In the genomic region with DNA sequence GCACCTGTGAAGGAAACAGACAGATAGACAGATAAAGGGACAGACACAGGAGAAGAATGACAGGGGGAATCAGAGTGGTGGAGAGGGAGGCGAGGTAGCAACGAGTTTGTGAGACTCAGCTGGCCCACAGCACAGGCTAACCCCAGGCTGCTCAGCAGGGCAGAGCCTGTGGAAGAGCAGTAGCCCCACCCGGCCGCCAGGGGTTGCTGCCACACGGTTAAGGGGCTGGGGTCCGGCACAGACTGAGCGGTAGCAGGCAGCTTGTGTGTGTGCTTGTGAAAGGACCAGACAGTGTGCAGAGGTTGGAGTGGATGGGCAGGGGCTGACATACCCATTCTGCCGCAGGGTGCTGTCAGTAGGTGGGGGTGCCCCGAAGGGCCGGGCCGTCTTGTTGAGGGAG, we compare ENCODE assay signal across 15 mouse cellular contexts. TPM values are rescaled to one million over a fixed set of nuclear protein-coding genes. Genes with fewer than 3 reads are reported as not detected.
A peak's percentile ranks its signal among the peaks of the same experiment; 100 is the strongest.
DNase-seq lines count a peak whose midpoint lies in the region; ATAC-seq and TF ChIP-seq lines count a peak whose summit lies in the region.
"Had no signal": no experiment of that assay in that cellular context is flagged by ENCODE, and none has a peak within 500 bp of the region (broad histone marks: within the 10 kb centered on the region; RNA-seq: fewer than 3 reads in every experiment).

No protein-coding gene starts in this region.

- no peak overlapping the region for H3K9ac ChIP-seq in hindbrain, embryonic 13.5 days
- H3K9ac ChIP-seq in lung, postnatal 0 days (replicated peaks; ENCODE audit: low read depth): no peak overlapping the region
- H3K9ac ChIP-seq in ES-E14 (ENCODE audit: insufficient read depth, low read depth, low read length, poor library complexity, severe bottlenecking): no peak overlapping the region
- no peak overlapping the region for H3K9ac ChIP-seq in hindbrain, postnatal 0 days (replicated peaks; ENCODE audit: low read length)
- H3K9ac ChIP-seq: heart, embryonic 12.5 days had no signal

- ATAC-seq in hindbrain, embryonic 13.5 days (ENCODE audit: low FRiP score): no peak
- ATAC-seq in lung, postnatal 0 days: no peak
- ATAC-seq in hindbrain, postnatal 0 days: 0 out of 2 replicates have a peak, but pooled peaks have one; percentile 6
- ATAC-seq: Patski had no signal

- H3K4me2 ChIP-seq in hindbrain, embryonic 13.5 days: no peak overlapping the region
- no peak overlapping the region for H3K4me2 ChIP-seq in lung, postnatal 0 days (replicated peaks; ENCODE audit: low read depth, low read length)
- H3K4me2 ChIP-seq in hindbrain, postnatal 0 days (ENCODE audit: low read depth, low read length): no peak overlapping the region
- H3K4me2 ChIP-seq: heart, embryonic 12.5 days had no signal

- in situ Hi-C loops in ES-E14 (cut with MboI; ENCODE audit: low sequenced_read_pairs in 2 of 2, unreplicated experiment in 2 of 2): no loop called here

- H3K9me3 ChIP-seq in hindbrain, embryonic 10.5 days: no peaks in the 10 kb centered on the region
- H3K9me3 ChIP-seq in hindbrain, embryonic 13.5 days: no peaks in the 10 kb centered on the region
- H3K9me3 ChIP-seq in lung, postnatal 0 days (ENCODE audit: low read length): no peaks in the 10 kb centered on the region
- H3K9me3 ChIP-seq in ES-E14 (ENCODE audit: control insufficient read depth, insufficient read depth, low read depth, low read length): no peaks in the 10 kb centered on the region
- H3K9me3 ChIP-seq in hindbrain, postnatal 0 days (ENCODE audit: low read length): no peaks in the 10 kb centered on the region
- H3K9me3 ChIP-seq: heart, embryonic 12.5 days had no signal

- peak; percentile 32; the same call in 1 of the 2 replicates for TF ChIP-seq CTCF in lung, postnatal 0 days (IDR thresholded peaks at IDR 0.05)
- peak; percentile 48 for TF ChIP-seq CTCF in hindbrain, postnatal 0 days (IDR thresholded peaks at IDR 0.05; ENCODE audit: low read depth)

- H3K4me1 ChIP-seq in hindbrain, embryonic 10.5 days (replicated peaks): peaks cover 40% of the 10 kb centered on the region
- peaks cover 31% of the 10 kb centered on the region for H3K4me1 ChIP-seq in hindbrain, embryonic 13.5 days (replicated peaks)
- peaks cover 21% of the 10 kb centered on the region for H3K4me1 ChIP-seq in lung, postnatal 0 days (ENCODE audit: insufficient read depth, low read depth, low read length)
- peaks cover 5 to 33% of the 10 kb centered on the region in 2 experiments for H3K4me1 ChIP-seq in ES-E14 (ENCODE audit: control insufficient read depth in 2 of 2, insufficient read depth in 2 of 2, low read length in 2 of 2, poor library complexity in 1 of 2)
- H3K4me1 ChIP-seq in hindbrain, postnatal 0 days (ENCODE audit: insufficient read depth, low read length): peaks cover 20% of the 10 kb centered on the region

- 63% methylated on average over 11 of the region's 11 CpGs for WGBS in hindbrain, embryonic 10.5 days
- WGBS in hindbrain, embryonic 13.5 days: 62% methylated on average over 11 of the region's 11 CpGs
- WGBS in lung, postnatal 0 days: 67% methylated on average over 10 of the region's 11 CpGs
- 52% methylated on average over 11 of the region's 11 CpGs for WGBS in hindbrain, postnatal 0 days

- H3K27ac ChIP-seq in hindbrain, embryonic 10.5 days: no peak overlapping the region
- no peak overlapping the region; the same call in 1 of the 2 replicates for H3K27ac ChIP-seq in hindbrain, embryonic 13.5 days
- no peak overlapping the region for H3K27ac ChIP-seq in lung, postnatal 0 days (ENCODE audit: low read length)
- no peak overlapping the region for H3K27ac ChIP-seq in ES-E14 (ENCODE audit: insufficient read depth, low read depth, low read length, poor library complexity, severe bottlenecking)
- no peak overlapping the region for H3K27ac ChIP-seq in hindbrain, postnatal 0 days

- peak overlapping the region; percentile 13 for H3K4me3 ChIP-seq in hindbrain, embryonic 10.5 days
- H3K4me3 ChIP-seq in hindbrain, embryonic 13.5 days: no peak overlapping the region
- no peak overlapping the region for H3K4me3 ChIP-seq in lung, postnatal 0 days (ENCODE audit: low read depth, low read length)
- H3K4me3 ChIP-seq in ES-E14 (ENCODE audit: insufficient read depth in 1 of 2, low read depth in 1 of 2, low read length in 2 of 2, poor library complexity in 1 of 2, severe bottlenecking in 1 of 2): no peak overlapping the region
- H3K4me3 ChIP-seq in hindbrain, postnatal 0 days (ENCODE audit: low read length): no peak overlapping the region
- H3K4me3 ChIP-seq: heart, embryonic 12.5 days had no signal

- H3K36me3 ChIP-seq in hindbrain, embryonic 10.5 days: peaks cover 88% of the 10 kb centered on the region
- H3K36me3 ChIP-seq in hindbrain, embryonic 13.5 days: peaks cover 76% of the 10 kb centered on the region
- H3K36me3 ChIP-seq in lung, postnatal 0 days (ENCODE audit: insufficient read depth, low read length): peaks cover 24% of the 10 kb centered on the region; the same call in 1 of the 2 replicates
- H3K36me3 ChIP-seq in ES-E14 (ENCODE audit: control insufficient read depth, insufficient read depth, low read length, poor library complexity, severe bottlenecking): peaks cover 58% of the 10 kb centered on the region
- H3K36me3 ChIP-seq in hindbrain, postnatal 0 days (ENCODE audit: insufficient read depth, low read length): peaks cover 31% of the 10 kb centered on the region; the same call in 1 of the 2 replicates

- no peak for TF ChIP-seq EP300 in lung, postnatal 0 days (IDR thresholded peaks at IDR 0.05)

- no peaks in the 10 kb centered on the region for H3K27me3 ChIP-seq in hindbrain, embryonic 10.5 days (ENCODE audit: insufficient read depth, poor library complexity, severe bottlenecking)
- H3K27me3 ChIP-seq in hindbrain, embryonic 13.5 days: no peaks in the 10 kb centered on the region
- no peaks in the 10 kb centered on the region; the same call in 1 of the 2 replicates for H3K27me3 ChIP-seq in lung, postnatal 0 days (replicated peaks; ENCODE audit: insufficient read depth, low read length)
- no peaks in the 10 kb centered on the region for H3K27me3 ChIP-seq in hindbrain, postnatal 0 days (ENCODE audit: insufficient read depth, low read length)
- H3K27me3 ChIP-seq: heart, embryonic 12.5 days; Patski had no signal

- DNase-seq in hindbrain, embryonic 10.5 days (ENCODE audit: low spot score): no peak
- no peak for DNase-seq in lung, postnatal 0 days (ENCODE audit: low spot score)
- DNase-seq in lung, postnatal 25 days (ENCODE audit: low spot score): no peak
- peak; percentile 55 for DNase-seq in ES-E14 (ENCODE audit: low read depth, low spot score)
- DNase-seq in hindbrain, postnatal 0 days (ENCODE audit: low spot score): no peak
- no peak for DNase-seq in urinary bladder, adult 2 months (ENCODE audit: low spot score)
- no peak for DNase-seq in kidney, postnatal 36 days
- DNase-seq: cerebellum, adult 11 months; gastrocnemius, postnatal 14 days; lung, postnatal 10 days; midbrain, embryonic 14.5 days; right cerebral cortex, postnatal 25 days had no signal

RNA-seq across cellular contexts. Expression of a gene that starts 5.6 kb away (rescaled TPM):
- polyA plus RNA-seq in hindbrain, embryonic 10.5 days (2016; fragmentation: Nextera tagmentation; extraction: Ambion mirVana): 194 and 221 TPM in 2 replicates
- polyA plus RNA-seq in hindbrain, embryonic 13.5 days (2015; fragmentation: Nextera tagmentation; extraction: Ambion mirVana): 141 and 146 TPM in 2 replicates
- 109 and 111 TPM in 2 replicates for polyA plus RNA-seq in lung, postnatal 0 days (2015; fragmentation: Nextera tagmentation; extraction: Ambion mirVana)
- 46.7 and 58.2 TPM in 2 replicates for total RNA-seq in ES-E14 (2012; rRNA removed)
- total RNA-seq in hindbrain, postnatal 0 days (2014; rRNA removed): 43.4 and 49.9 TPM in 2 replicates
- polyA plus RNA-seq in hindbrain, postnatal 0 days (2015; fragmentation: Nextera tagmentation; extraction: Ambion mirVana): 133 TPM in 2 replicates
- 382 and 383 TPM in 2 replicates for polyA plus RNA-seq in urinary bladder, adult 2 months (2012; rRNA removed)

RNA-seq across cellular contexts. Expression of a gene that starts 20.0 kb away (rescaled TPM):
- 420 and 518 TPM in 2 replicates for polyA plus RNA-seq in hindbrain, embryonic 10.5 days (2016; fragmentation: Nextera tagmentation; extraction: Ambion mirVana)
- 615 and 625 TPM in 2 replicates for polyA plus RNA-seq in hindbrain, embryonic 13.5 days (2015; fragmentation: Nextera tagmentation; extraction: Ambion mirVana)
- polyA plus RNA-seq in lung, postnatal 0 days (2015; fragmentation: Nextera tagmentation; extraction: Ambion mirVana): 43.0 and 50.6 TPM in 2 replicates
- total RNA-seq in ES-E14 (2012; rRNA removed): 77.0 and 83.8 TPM in 2 replicates
- total RNA-seq in hindbrain, postnatal 0 days (2014; rRNA removed): 442 and 446 TPM in 2 replicates
- polyA plus RNA-seq in hindbrain, postnatal 0 days (2015; fragmentation: Nextera tagmentation; extraction: Ambion mirVana): 369 and 371 TPM in 2 replicates
- polyA plus RNA-seq in urinary bladder, adult 2 months (2012; rRNA removed): 43.0 and 45.3 TPM in 2 replicates

RNA-seq across cellular contexts. Expression of a gene that starts 21.2 kb away (rescaled TPM):
- 3.5 and 3.9 TPM in 2 replicates for polyA plus RNA-seq in hindbrain, embryonic 10.5 days (2016; fragmentation: Nextera tagmentation; extraction: Ambion mirVana)
- polyA plus RNA-seq in hindbrain, embryonic 13.5 days (2015; fragmentation: Nextera tagmentation; extraction: Ambion mirVana): 4.1 and 5.7 TPM in 2 replicates
- 8.1 and 9.1 TPM in 2 replicates for polyA plus RNA-seq in lung, postnatal 0 days (2015; fragmentation: Nextera tagmentation; extraction: Ambion mirVana)
- 0.98 and 1.7 TPM in 2 replicates for total RNA-seq in ES-E14 (2012; rRNA removed)
- 4.7 and 5.2 TPM in 2 replicates for total RNA-seq in hindbrain, postnatal 0 days (2014; rRNA removed)
- polyA plus RNA-seq in hindbrain, postnatal 0 days (2015; fragmentation: Nextera tagmentation; extraction: Ambion mirVana): 1.1 and 1.6 TPM in 2 replicates
- polyA plus RNA-seq in urinary bladder, adult 2 months (2012; rRNA removed): 5.1 and 6.9 TPM in 2 replicates

RNA-seq across cellular contexts. Expression of a gene that starts 28.6 kb away (rescaled TPM):
- polyA plus RNA-seq in hindbrain, embryonic 10.5 days (2016; fragmentation: Nextera tagmentation; extraction: Ambion mirVana): 85.2 and 88.2 TPM in 2 replicates
- polyA plus RNA-seq in hindbrain, embryonic 13.5 days (2015; fragmentation: Nextera tagmentation; extraction: Ambion mirVana): 55.6 and 55.9 TPM in 2 replicates
- 35.3 and 36.8 TPM in 2 replicates for polyA plus RNA-seq in lung, postnatal 0 days (2015; fragmentation: Nextera tagmentation; extraction: Ambion mirVana)
- 85.9 and 120 TPM in 2 replicates for total RNA-seq in ES-E14 (2012; rRNA removed)
- total RNA-seq in hindbrain, postnatal 0 days (2014; rRNA removed): 48.6 and 53.4 TPM in 2 replicates
- polyA plus RNA-seq in hindbrain, postnatal 0 days (2015; fragmentation: Nextera tagmentation; extraction: Ambion mirVana): 44.4 and 47.2 TPM in 2 replicates
- 45.1 and 51.6 TPM in 2 replicates for polyA plus RNA-seq in urinary bladder, adult 2 months (2012; rRNA removed)

RNA-seq across cellular contexts. Expression of a gene that starts 43.8 kb away (rescaled TPM):
- 0.69 and 1.0 TPM in 2 replicates for polyA plus RNA-seq in hindbrain, embryonic 10.5 days (2016; fragmentation: Nextera tagmentation; extraction: Ambion mirVana)
- polyA plus RNA-seq in hindbrain, embryonic 13.5 days (2015; fragmentation: Nextera tagmentation; extraction: Ambion mirVana): 2.6 and 3.2 TPM in 2 replicates
- polyA plus RNA-seq in lung, postnatal 0 days (2015; fragmentation: Nextera tagmentation; extraction: Ambion mirVana): 0.17 and 0.45 TPM in 2 replicates
- 2.5 and 5.8 TPM in 2 replicates for total RNA-seq in ES-E14 (2012; rRNA removed)
- 106 and 119 TPM in 2 replicates for total RNA-seq in hindbrain, postnatal 0 days (2014; rRNA removed)
- 4.6 and 4.9 TPM in 2 replicates for polyA plus RNA-seq in hindbrain, postnatal 0 days (2015; fragmentation: Nextera tagmentation; extraction: Ambion mirVana)
- polyA plus RNA-seq in urinary bladder, adult 2 months (2012; rRNA removed): 3.5 and 3.8 TPM in 2 replicates
